Mouse (Mus musculus): ENCODE measurements at regions not wholly inside any gene's neighbourhood (a gene's known extent, or its start where the extent isn't known, plus 50 kb on each side); places are given as distances from the start of the nearest gene placed in this dataset.

GRCm38 (mm10) chr8:49396519-49396918 is 552.8 kb upstream of the Tenm3 start:
- TF ChIP-seq POLR2A (IDR thresholded peaks at IDR 0.05; ENCODE audit: insufficient read depth, low read length) (no peak), CTCF (IDR thresholded peaks at IDR 0.05; ENCODE audit: low read depth, low read length) (no peak), EP300 (IDR thresholded peaks at IDR 0.05; ENCODE audit: insufficient read depth, low read depth, low read length) (no peak)
